Mouse (Mus musculus) right cerebral cortex, postnatal 14 days (tissue): ENCODE measurements around the gene Arid3a.
A peak's percentile ranks its signal among the peaks of the same experiment; 100 is the strongest.

ENCODE experiments used
- DNase-seq: peaks from one replicate; pipeline ENCODE4 v3.0.0; 2022

The Arid3a gene

GRCm38 (mm10) chr10:79909092-79909922, 17.5 kb upstream of the Arid3a start:
- DNase-seq: no peak

DNA sequence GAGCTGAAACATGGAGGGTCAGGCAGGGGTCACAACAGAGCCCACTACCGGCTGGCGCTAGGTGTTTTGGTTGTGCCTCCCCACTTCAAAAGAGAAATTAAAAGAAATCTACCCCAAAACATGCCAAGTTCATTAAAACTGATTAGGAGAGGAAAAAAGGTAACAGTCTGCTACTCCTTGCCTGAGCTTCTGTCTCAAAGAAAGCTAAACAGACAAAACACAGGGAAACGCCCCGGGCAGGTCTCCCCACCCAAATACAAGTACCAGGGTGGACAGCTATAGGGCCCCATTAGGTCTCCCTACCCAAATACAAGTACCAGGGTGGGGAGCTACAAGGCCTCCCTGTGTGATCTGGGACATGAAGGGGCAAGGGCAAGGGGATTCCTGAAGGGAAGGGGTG, 16.3 kb upstream of the Arid3a start, which contains the start of gene Gm26602:
TSS of gene Gm26602 (plus strand) at position 301 of the 400 bp plus-strand sequence.
- DNase-seq: no peak

GRCm38 (mm10) chr10:79912412-79912811, 14.4 kb upstream of the Arid3a start:
- no peak for DNase-seq

- no peak for DNase-seq
Measured at GRCm38 (mm10) chr10:79914131-79914947, 12.5 kb upstream of the Arid3a start.

DNA sequence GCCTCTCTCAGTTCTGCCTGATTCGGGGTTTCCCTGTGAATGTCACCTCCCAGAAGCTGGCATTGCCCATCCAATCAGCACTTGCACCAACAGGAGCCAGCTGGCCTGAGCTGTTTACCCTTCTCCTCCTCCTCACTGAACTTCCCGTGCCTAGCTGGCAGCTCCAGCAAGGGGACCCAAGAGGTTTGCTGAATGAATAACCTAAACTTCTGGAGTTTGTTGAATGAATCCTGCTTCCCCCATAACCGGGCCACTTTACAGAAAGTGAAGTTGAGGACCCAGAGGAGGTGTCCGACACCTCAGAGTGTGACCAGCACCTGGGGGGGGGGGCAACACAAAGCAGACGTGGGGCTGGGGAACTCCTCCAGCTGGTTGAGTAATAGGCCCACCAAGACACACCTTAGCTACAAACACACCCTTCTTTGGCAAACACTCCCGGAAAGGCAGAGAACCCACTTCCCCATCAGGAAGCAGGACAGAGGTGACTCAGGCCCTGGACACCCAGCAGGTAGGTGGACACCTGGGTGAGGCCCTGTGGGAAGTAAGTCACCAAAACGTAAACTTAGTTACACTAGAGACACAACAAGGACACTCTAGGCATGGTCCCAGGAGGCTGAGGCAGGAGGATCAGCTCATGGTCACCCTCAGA, 11.8 kb upstream of the Arid3a start:
- DNase-seq: no peak

- no peak for DNase-seq
Measured at GRCm38 (mm10) chr10:79916081-79916480, 10.8 kb upstream of the Arid3a start.

DNA sequence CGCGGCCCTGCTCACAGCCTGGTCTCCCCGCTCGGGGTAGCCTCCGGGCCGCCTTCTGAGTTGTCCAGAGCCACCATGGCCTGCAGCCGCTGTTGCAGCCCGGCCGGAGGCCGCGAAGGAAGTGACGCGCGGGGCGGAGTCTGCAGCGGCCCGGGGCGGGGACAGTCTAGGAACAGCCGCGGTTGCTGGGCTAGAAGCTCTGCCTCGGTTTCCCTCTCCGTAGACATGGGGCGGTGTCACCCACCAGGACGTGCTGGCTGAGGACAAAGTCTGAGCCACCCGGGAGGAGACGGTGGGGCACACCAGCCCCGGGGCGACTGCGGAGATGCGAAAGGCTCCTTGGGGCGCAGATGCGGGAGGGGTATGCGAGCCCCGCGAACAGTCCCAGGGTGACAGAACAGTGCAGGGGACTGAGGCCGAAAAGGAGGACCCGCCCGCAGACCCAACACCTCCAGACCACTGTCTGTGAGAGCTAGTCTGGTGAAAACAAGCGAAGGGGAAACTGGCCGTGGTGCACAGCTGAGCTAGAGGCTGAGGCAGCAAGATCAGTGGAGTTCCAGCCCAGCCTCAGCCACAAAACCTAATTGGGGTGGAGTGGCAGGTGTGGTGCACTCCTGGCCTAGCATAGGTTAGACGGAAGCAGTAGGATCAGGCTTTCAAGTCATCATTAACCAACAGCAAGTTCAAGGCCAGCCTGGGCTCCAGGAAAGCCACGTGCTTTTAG, 9.9 kb upstream of the Arid3a start, which contains the start of gene Kiss1r:
TSS of gene Kiss1r (plus strand) at position 164 of the 724 bp plus-strand sequence.
- peak; percentile 85 for DNase-seq

GRCm38 (mm10) chr10:79917532-79918100, 9.2 kb upstream of the Arid3a start:
- no peak for DNase-seq

DNA sequence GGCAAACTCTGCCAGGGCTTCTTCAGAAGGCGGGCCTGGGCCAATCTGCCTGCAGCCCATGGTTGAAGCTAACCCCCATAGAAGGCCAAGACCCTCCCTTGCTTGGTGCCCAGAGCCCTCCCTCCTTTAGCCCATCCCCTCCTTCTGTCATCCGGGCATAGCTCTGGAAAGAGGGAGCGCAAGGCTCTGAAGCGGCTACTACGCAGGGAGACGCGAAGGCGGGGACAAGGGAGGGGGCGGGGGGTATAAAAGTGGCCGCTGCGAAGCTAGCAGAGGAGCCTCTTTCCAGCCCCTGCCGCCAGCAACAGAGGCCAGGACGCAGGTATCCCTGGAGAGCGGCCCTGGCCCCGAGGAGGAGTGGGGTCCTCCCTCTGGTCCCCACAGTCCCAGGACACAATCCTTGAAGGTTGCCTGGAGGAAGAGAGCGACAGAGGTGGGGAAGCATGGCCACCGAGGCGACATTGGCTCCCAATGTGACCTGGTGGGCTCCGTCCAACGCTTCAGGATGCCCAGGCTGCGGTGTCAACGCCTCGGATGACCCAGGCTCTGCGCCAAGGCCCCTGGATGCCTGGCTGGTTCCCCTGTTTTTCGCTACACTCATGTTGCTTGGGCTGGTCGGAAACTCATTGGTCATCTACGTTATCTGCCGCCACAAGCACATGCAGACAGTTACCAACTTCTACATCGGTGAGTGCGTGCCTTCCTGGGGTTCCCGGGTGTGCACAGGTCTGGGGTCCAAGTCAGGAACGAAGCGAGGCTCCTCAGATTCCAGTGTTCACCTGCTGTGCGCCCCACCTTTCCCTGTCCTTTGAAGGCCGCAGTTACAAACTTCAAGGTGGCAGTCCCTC, 8.4 kb upstream of the Arid3a start:
- DNase-seq: no peak

DNA sequence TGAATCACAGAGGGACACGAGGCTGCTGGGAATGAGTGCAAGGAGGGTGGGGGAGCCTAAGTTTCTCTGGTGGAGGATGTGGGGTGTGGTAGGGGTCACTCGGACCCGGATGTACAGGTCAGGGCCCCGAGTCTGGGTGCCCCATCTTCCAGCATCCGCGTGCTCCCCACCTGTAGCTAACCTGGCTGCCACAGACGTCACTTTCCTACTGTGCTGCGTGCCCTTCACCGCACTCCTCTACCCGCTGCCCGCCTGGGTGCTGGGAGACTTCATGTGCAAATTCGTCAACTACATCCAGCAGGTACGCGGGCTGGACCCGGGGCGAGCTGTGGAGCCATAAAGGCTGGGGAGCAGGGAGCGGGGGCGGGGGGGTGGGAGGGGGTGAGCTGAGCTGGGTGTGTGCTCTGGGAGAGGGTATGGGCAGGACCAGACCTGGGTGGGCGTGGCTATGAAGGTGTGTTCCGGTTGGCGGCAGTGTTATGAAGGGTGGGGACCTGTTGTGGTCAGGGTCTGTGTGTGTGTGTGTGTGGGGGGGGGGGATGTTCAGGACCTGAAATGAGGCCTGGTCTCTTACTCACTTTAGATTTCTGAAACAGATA, 7.5 kb upstream of the Arid3a start:
- DNase-seq: peak; percentile 5

DNA sequence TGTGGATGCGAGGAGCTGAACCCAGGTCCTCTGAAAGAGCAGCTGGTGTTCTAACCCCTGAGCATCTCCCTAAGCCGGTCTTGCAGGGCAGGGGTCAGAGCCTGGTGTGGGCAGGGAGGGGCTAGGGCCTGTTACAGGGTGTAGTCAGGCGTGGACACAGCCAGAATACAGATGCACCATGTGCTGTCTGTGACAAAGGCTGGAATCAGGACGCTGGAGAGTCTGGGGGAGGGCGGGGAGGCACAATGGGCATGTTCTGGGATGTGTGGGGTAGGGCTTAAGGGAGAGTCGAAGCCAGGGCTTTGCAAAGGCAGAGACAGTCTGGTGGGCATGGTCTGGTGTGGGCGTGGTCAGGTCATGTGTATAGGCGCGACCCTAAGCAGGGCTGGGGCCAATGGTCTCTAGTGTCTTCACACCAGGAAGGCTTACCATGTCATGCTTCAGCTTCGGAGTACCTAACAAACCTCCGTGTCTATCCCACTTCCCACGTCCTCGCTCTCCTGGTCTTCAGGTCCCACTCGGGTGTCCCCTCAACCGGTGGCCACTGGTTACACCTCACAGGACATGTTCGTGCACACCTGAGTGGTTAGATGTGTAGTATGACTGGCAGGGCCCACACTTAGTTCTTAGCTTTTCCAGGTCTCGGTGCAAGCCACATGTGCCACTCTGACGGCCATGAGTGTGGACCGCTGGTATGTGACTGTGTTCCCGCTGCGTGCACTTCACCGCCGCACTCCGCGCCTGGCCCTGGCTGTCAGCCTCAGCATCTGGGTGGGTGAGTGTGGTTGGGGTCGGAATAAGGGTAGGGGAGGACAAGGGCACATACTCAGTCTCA, 6.6 kb upstream of the Arid3a start:
- peak; percentile 4 for DNase-seq

- DNase-seq: no peak
Measured at GRCm38 (mm10) chr10:79920958-79921535, 5.8 kb upstream of the Arid3a start, which contains the start of gene R3hdm4. TSS of gene R3hdm4 (minus strand) at chr10:79921208.

GRCm38 (mm10) chr10:79921572-79921971, 5.3 kb upstream of the Arid3a start:
- no peak for DNase-seq

- DNase-seq: peak; percentile 96
Measured at GRCm38 (mm10) chr10:79924998-79925784, 1.7 kb upstream of the Arid3a start.

DNA sequence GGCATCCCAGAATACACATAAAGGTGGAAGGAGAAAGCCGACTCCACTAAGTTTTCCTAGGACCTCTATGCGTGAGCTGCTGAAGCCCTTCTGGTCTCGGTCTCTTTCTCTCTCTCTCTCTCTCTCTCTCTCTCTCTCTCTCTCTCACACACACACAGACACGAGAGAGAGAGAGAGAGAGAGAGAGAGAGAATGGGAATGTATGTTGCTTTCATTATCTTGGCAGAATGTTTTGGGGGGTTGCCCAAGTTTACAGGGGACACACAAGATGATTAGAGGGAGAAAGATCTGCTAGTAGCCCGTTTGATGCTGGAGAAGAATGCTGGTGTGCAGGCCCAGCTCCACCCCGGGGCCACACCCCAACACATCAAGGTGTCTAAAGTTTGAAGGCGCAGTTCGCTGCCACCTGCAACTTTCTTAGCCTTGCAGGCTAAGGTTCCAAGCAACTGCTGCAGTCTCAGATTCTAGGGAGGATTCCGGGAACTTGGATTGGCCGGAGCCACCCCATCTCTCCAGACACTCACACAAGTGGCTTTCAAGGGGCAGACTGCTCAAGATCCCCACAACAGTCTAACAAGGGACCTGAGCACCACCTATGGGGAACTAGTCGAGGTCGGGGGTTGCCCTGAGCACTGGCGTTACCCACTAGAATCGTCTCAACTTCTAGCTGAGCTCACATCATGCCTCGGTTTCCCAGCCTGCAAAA, 905 bp upstream of the Arid3a start:
- no peak for DNase-seq

- peak; percentile 49 for DNase-seq
Measured at GRCm38 (mm10) chr10:79927324-79928029, 634 bp downstream of the Arid3a start.

DNA sequence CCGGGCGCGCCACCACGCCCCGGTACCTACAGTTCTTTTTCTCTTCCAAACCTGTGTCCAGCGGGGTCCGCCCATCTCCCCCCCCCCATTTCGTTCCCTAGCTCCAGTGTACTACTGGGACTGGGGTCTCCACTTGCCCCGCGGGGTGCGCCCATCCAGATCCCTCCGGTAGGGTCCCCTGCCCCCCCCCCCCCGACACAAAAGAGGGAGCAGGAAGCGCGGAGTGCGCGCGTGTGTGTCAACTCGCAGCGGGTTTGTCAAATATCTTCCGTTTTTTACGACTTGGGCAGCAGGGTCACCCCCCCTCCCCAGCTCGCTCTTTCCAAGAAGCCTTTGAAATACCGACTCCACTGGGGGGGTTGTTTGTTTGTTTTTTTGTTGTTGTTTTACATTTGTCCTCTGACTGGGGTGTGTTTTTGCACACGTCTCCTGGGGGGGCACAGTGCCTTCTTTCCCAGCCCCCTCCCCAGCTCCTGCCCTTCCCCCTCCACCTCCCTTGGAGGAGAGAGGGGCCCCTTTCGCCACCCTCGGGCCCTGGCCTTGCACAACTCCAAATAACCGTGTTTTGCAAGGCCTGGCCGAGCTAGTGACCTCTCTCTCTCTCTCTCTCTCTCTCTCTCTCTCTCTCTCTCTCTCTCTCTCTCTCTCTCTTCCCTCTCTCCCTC, 1.3 kb downstream of the Arid3a start:
- no peak for DNase-seq
